Comparison of ENCODE assay signal across 11 mouse cellular contexts in the genomic region with DNA sequence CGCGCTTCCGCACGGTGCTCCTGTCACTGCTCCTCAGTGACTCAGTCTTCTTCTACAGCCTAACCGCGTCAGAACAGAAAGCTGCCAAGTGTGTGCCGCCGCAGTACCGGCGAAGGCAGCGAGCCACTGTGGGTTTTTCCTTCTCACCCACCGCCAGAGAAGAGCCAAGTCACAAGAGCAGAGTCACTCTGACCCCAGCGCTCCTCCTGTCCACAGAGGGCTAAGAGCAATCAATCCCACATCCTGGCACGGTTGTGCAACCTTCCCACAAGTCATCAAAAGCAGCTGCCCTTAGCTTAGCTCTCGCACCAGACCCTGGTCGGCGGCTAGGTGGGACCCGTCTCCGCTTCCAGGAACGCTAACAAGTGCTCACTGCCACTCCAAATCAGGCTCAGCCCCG. TPM values are rescaled to one million over a fixed set of nuclear protein-coding genes. Genes with fewer than 3 reads are reported as not detected.
DNase-seq lines count a peak whose midpoint lies in the region; ATAC-seq lines count a peak whose summit lies in the region.
"Had no signal": no experiment of that assay in that cellular context is flagged by ENCODE, and none has a peak within 500 bp of the region (broad histone marks: within the 10 kb centered on the region; RNA-seq: fewer than 3 reads in every experiment).

No protein-coding gene starts in this region.

- H3K27me3 ChIP-seq in heart, embryonic 12.5 days (replicated peaks): no peaks in the 10 kb centered on the region
- H3K27me3 ChIP-seq in heart, embryonic 16.5 days (ENCODE audit: control insufficient read depth, insufficient read depth, low read length): no peaks in the 10 kb centered on the region
- H3K27me3 ChIP-seq: embryonic facial prominence, embryonic 12.5 days; stomach, embryonic 15.5 days had no signal

- H3K36me3 ChIP-seq in heart, embryonic 12.5 days: 0 out of 2 replicates have a peak, but pooled peaks cover under 1% of the 10 kb centered on the region
- no peaks in the 10 kb centered on the region for H3K36me3 ChIP-seq in heart, embryonic 16.5 days (ENCODE audit: control insufficient read depth, insufficient read depth)

- H3K4me2 ChIP-seq in heart, embryonic 12.5 days: peak overlapping the region; percentile 31; the same call in 1 of the 2 replicates
- H3K4me2 ChIP-seq in heart, embryonic 16.5 days (ENCODE audit: low read depth, low read length): peak overlapping the region; percentile 39
- H3K4me2 ChIP-seq: embryonic facial prominence, embryonic 12.5 days; stomach, embryonic 15.5 days had no signal

- peak overlapping the region; percentile 8; the same call in 1 of the 2 replicates for H3K4me3 ChIP-seq in heart, embryonic 12.5 days
- peak overlapping the region; percentile 13 for H3K4me3 ChIP-seq in heart, embryonic 16.5 days (ENCODE audit: low read length)
- H3K4me3 ChIP-seq: embryonic facial prominence, embryonic 12.5 days; stomach, embryonic 15.5 days had no signal

- no peaks in the 10 kb centered on the region for H3K9me3 ChIP-seq in heart, embryonic 12.5 days (replicated peaks)
- no peaks in the 10 kb centered on the region for H3K9me3 ChIP-seq in heart, embryonic 16.5 days (replicated peaks; ENCODE audit: control insufficient read depth, low read length)
- H3K9me3 ChIP-seq: embryonic facial prominence, embryonic 12.5 days; stomach, embryonic 15.5 days had no signal

- no peak overlapping the region for H3K27ac ChIP-seq in heart, embryonic 12.5 days (ENCODE audit: poor library complexity, severe bottlenecking)
- H3K27ac ChIP-seq in heart, embryonic 16.5 days (ENCODE audit: low read length): no peak overlapping the region
- H3K27ac ChIP-seq: embryonic facial prominence, embryonic 12.5 days; stomach, embryonic 15.5 days had no signal

- ATAC-seq in heart, embryonic 12.5 days (ENCODE audit: insufficient number of reproducible peaks, low FRiP score): no peak
- no peak for ATAC-seq in heart, embryonic 16.5 days (replicated peaks; ENCODE audit: extremely low read depth, insufficient read depth, low FRiP score)
- ATAC-seq in megakaryocyte-erythroid progenitor cell, adult 5-6 weeks (replicated peaks; ENCODE audit: low FRiP score, low TSS enrichment, poor library complexity, severe bottlenecking): no peak

- 77% methylated on average over 21 of the region's 21 CpGs for WGBS in heart, embryonic 12.5 days
- 66% methylated on average over 21 of the region's 21 CpGs for WGBS in heart, embryonic 16.5 days

- DNase-seq in heart, adult 8-10 months (ENCODE audit: low spot score): no peak
- DNase-seq in ZHBTc4 (ENCODE audit: low read depth, low spot score): peak; percentile 47
- peak; percentile 84 for DNase-seq in lung, postnatal 36 days
- DNase-seq in kidney, postnatal 36 days: no peak
- no peak for DNase-seq in embryo, embryonic 10 days (ENCODE audit: low spot score)

- H3K9ac ChIP-seq in heart, embryonic 12.5 days: no peak overlapping the region
- H3K9ac ChIP-seq in heart, embryonic 16.5 days (ENCODE audit: low read length): no peak overlapping the region
- H3K9ac ChIP-seq: embryonic facial prominence, embryonic 12.5 days; stomach, embryonic 15.5 days had no signal

- H3K4me1 ChIP-seq in heart, embryonic 12.5 days (replicated peaks): peaks cover 29% of the 10 kb centered on the region
- H3K4me1 ChIP-seq in heart, embryonic 16.5 days (ENCODE audit: control insufficient read depth, insufficient read depth, low read length): peaks cover 7% of the 10 kb centered on the region

RNA-seq across cellular contexts. Expression of gene Fbxo31, which starts 8.3 kb away (rescaled TPM):
- polyA plus RNA-seq in heart, embryonic 12.5 days (2016; fragmentation: Nextera tagmentation; extraction: Ambion mirVana): 13.7 and 15.7 TPM in 2 replicates
- 100 to 1,000 TPM in 2 of 4 experiments, 10 to 100 TPM in 2; 93.3 to 137 (median 102) TPM for total RNA-seq in heart, adult 8-10 months (2022)
- 10.8 and 11.8 TPM in 2 replicates for polyA plus RNA-seq in heart, embryonic 16.5 days (2015; fragmentation: Nextera tagmentation; extraction: Ambion mirVana)
- 16.1 and 28.2 TPM in 2 replicates for total RNA-seq in megakaryocyte-erythroid progenitor cell, adult 5-6 weeks (2014; fragmentation: Nextera tagmentation)
- 7.8 and 9.5 TPM in 2 replicates for total RNA-seq in megakaryocyte-erythroid progenitor cell, adult 5-6 weeks (2017)

RNA-seq across cellular contexts. Expression of gene Map1lc3b, which starts 19.8 kb away (rescaled TPM):
- polyA plus RNA-seq in heart, embryonic 12.5 days (2016; fragmentation: Nextera tagmentation; extraction: Ambion mirVana): 176 and 182 TPM in 2 replicates
- total RNA-seq in heart, adult 8-10 months (2022): 100 to 1,000 TPM; 264 to 289 (median 284) TPM
- 203 and 251 TPM in 2 replicates for polyA plus RNA-seq in heart, embryonic 16.5 days (2015; fragmentation: Nextera tagmentation; extraction: Ambion mirVana)
- total RNA-seq in megakaryocyte-erythroid progenitor cell, adult 5-6 weeks (2014; fragmentation: Nextera tagmentation): 59.8 and 72.6 TPM in 2 replicates
- total RNA-seq in megakaryocyte-erythroid progenitor cell, adult 5-6 weeks (2017): 49.2 and 80.3 TPM in 2 replicates

RNA-seq across cellular contexts. Expression of gene 1700018B08Rik, which starts 26.2 kb away (rescaled TPM):
- polyA plus RNA-seq in heart, embryonic 12.5 days (2016; fragmentation: Nextera tagmentation; extraction: Ambion mirVana): not detected in 2 replicates
- total RNA-seq in heart, adult 8-10 months (2022): not detected
- not detected in 2 replicates for polyA plus RNA-seq in heart, embryonic 16.5 days (2015; fragmentation: Nextera tagmentation; extraction: Ambion mirVana)
- not detected in 2 replicates for total RNA-seq in megakaryocyte-erythroid progenitor cell, adult 5-6 weeks (2014; fragmentation: Nextera tagmentation)
- not detected in 2 replicates for total RNA-seq in megakaryocyte-erythroid progenitor cell, adult 5-6 weeks (2017)
- polyA plus RNA-seq: embryonic facial prominence, embryonic 12.5 days; intestine, embryonic 14.5 days; stomach, embryonic 15.5 days had no signal

Comparison
In these comparisons a context has a peak if more than half of its experiments do, and no peak if none do; other contexts are left out.
1. DNase-seq: peak in ZHBTc4 (single experiment) and lung, postnatal 36 days (single experiment); none in heart, adult 8-10 months (single experiment), kidney, postnatal 36 days (0 of 2) and embryo, embryonic 10 days (single experiment).